Mouse (Mus musculus) CH12.LX (cell line): ENCODE results near the gene Lsp1. TPM values are rescaled to one million over a fixed set of nuclear protein-coding genes. Genes with fewer than 3 reads are reported as not detected.

Source experiments
- DNase-seq: peaks from one replicate; pipeline ENCODE4 v3.0.0-alpha.2; 2013; ENCODE audit errors: extremely low read depth
- H3K27ac ChIP-seq: 2 replicates; pipeline ENCODE4 v1.5.1; 2012; ENCODE audit warnings: low read depth, mild to moderate bottlenecking, control low read depth, moderate library complexity; ENCODE audit not compliant: insufficient read depth
- H3K27me3 ChIP-seq: replicated peaks from 2 replicates; pipeline ENCODE3; 2012; ENCODE audit warnings: inconsistent platforms
- H3K36me3 ChIP-seq, 2 experiments: replicated peaks in 1 of 2; 2 replicates each; pipeline versions ENCODE3 to v1.6.1; 2012; ENCODE audit warnings: inconsistent platforms in 1 of 2, low read length in 1 of 2, mild to moderate bottlenecking in 1 of 2, mixed read lengths in 1 of 2, moderate library complexity in 1 of 2; ENCODE audit not compliant: control insufficient read depth in 1 of 2, insufficient read depth in 1 of 2
- H3K4me1 ChIP-seq, 2 experiments: 2 replicates each; pipeline ENCODE4 v1.6.1; 2012; ENCODE audit warnings: inconsistent platforms in 1 of 2, moderate library complexity in 1 of 2; ENCODE audit not compliant: insufficient read depth in 2 of 2, control insufficient read depth in 1 of 2
- H3K4me2 ChIP-seq: 2 replicates; pipeline ENCODE4 v1.6.1; 2012; ENCODE audit warnings: low read depth, mild to moderate bottlenecking, control low read depth; ENCODE audit not compliant: poor library complexity, insufficient read depth, severe bottlenecking
- H3K4me3 ChIP-seq, 3 experiments: fragments of 150-350 bp in 1 of 3; sonication (generic) in 1 of 3; replicated peaks in 1 of 3; 2 replicates each; pipeline versions ENCODE3 to v1.5.1; 2011 to 2012; ENCODE audit warnings: low read depth in 2 of 3, low read length in 2 of 3, mild to moderate bottlenecking in 2 of 3, moderate library complexity in 2 of 3, control low read depth in 1 of 3, improper control_type of control experiment in 1 of 3, inconsistent platforms in 1 of 3, mixed read lengths in 1 of 3; ENCODE audit not compliant: poor library complexity in 1 of 3
- H3K79me2 ChIP-seq: replicated peaks from 2 replicates; pipeline ENCODE4 v1.6.1; 2012; ENCODE audit warnings: mild to moderate bottlenecking, moderate library complexity; ENCODE audit not compliant: control insufficient read depth, poor library complexity, insufficient read depth, severe bottlenecking; ENCODE audit errors: extremely low read depth
- H3K9ac ChIP-seq: 2 replicates; pipeline ENCODE4 v1.6.1; 2012; ENCODE audit warnings: low read depth, mild to moderate bottlenecking, control low read depth, moderate library complexity; ENCODE audit not compliant: insufficient read depth
- H3K9me3 ChIP-seq: replicated peaks from 2 replicates; pipeline ENCODE3; 2012; ENCODE audit warnings: low read length, inconsistent platforms, mixed read lengths
- E2F4 ChIP-seq: IDR thresholded peaks from 2 replicates; pipeline ENCODE4 v1.6.1; 2011; ENCODE audit warnings: low read depth, low read length, improper control_type of control experiment; ENCODE audit not compliant: insufficient replicate concordance
- ELF1 ChIP-seq: IDR thresholded peaks from 2 replicates; pipeline ENCODE4 v1.6.1; 2014; ENCODE audit warnings: low read depth, mild to moderate bottlenecking, inconsistent platforms, low read length, improper control_type of control experiment
- ETS1 ChIP-seq: conservative IDR thresholded peaks from 2 replicates; pipeline ENCODE4 v1.6.1; 2012; ENCODE audit warnings: low read depth, mild to moderate bottlenecking, inconsistent platforms, low read length, improper control_type of control experiment, moderate library complexity
- HCFC1 ChIP-seq: IDR thresholded peaks from 2 replicates; pipeline ENCODE4 v1.6.1; 2012; ENCODE audit warnings: low read depth, mild to moderate bottlenecking, inconsistent platforms, low read length, improper control_type of control experiment
- JUN ChIP-seq: IDR thresholded peaks from 2 replicates; pipeline ENCODE4 v1.6.1; 2011; ENCODE audit warnings: low read depth, mild to moderate bottlenecking, low read length, improper control_type of control experiment, moderate library complexity; ENCODE audit not compliant: insufficient read depth
- KAT2A ChIP-seq: IDR thresholded peaks from 2 replicates; pipeline ENCODE4 v1.6.1; 2012; ENCODE audit warnings: low read length, improper control_type of control experiment, inconsistent platforms; ENCODE audit not compliant: insufficient replicate concordance
- MAX ChIP-seq: IDR thresholded peaks from 2 replicates; pipeline ENCODE4 v1.6.1; 2011; ENCODE audit warnings: low read length, improper control_type of control experiment
- MXI1 ChIP-seq: IDR thresholded peaks from 2 replicates; pipeline ENCODE4 v1.6.1; 2011; ENCODE audit warnings: mild to moderate bottlenecking, low read depth, low read length, improper control_type of control experiment
- MYC ChIP-seq: IDR thresholded peaks from 2 replicates; pipeline ENCODE4 v1.6.1; 2011; ENCODE audit warnings: low read depth, mild to moderate bottlenecking, improper control_type of control experiment, low read length
- NRF1 ChIP-seq: IDR thresholded peaks from 2 replicates; pipeline ENCODE4 v1.6.1; 2014; ENCODE audit warnings: low read depth, mild to moderate bottlenecking, inconsistent platforms, low read length, improper control_type of control experiment, moderate library complexity
- PAX5 ChIP-seq: IDR thresholded peaks from 2 replicates; pipeline ENCODE4 v1.6.1; 2012; ENCODE audit warnings: low read length, inconsistent platforms, mixed read lengths
- POLR2A ChIP-seq: IDR thresholded peaks from 2 replicates; pipeline ENCODE4 v1.6.1; 2011; ENCODE audit warnings: low read depth, mild to moderate bottlenecking, improper control_type of control experiment, low read length
- RAD21 ChIP-seq: IDR thresholded peaks from 2 replicates; pipeline ENCODE4 v1.6.1; 2011; ENCODE audit warnings: low read depth, mild to moderate bottlenecking, low read length, improper control_type of control experiment, moderate library complexity
- RCOR1 ChIP-seq: conservative IDR thresholded peaks from 2 replicates; pipeline ENCODE4 v1.6.1; 2012; ENCODE audit warnings: low read depth, mild to moderate bottlenecking, inconsistent platforms, low read length, improper control_type of control experiment
- SIN3A ChIP-seq: IDR thresholded peaks from 2 replicates; pipeline ENCODE4 v1.6.1; 2012; ENCODE audit warnings: low read length, improper control_type of control experiment, inconsistent platforms
- TBP ChIP-seq: conservative IDR thresholded peaks from 2 replicates; pipeline ENCODE4 v1.6.1; 2011; ENCODE audit warnings: low read depth, low read length, improper control_type of control experiment
- USF2 ChIP-seq: conservative IDR thresholded peaks from 2 replicates; pipeline ENCODE4 v1.6.1; 2011; ENCODE audit warnings: low read depth, low read length, improper control_type of control experiment
- ZC3H11A ChIP-seq: IDR thresholded peaks from 2 replicates; pipeline ENCODE4 v1.6.1; 2012; ENCODE audit warnings: low read depth, mild to moderate bottlenecking, inconsistent platforms, low read length, improper control_type of control experiment
- dilution Hi-C: fragments of 300-500 bp; cut with MboI; formaldehyde crosslinking; loops from 2 replicates; pipeline ENCODE4 v1.14.3; 2020; ENCODE audit warnings: low sequenced_read_pairs; ENCODE audit not compliant: extremely low pct_unique_long_range_greater_than_20kb, extremely low pct_ligation_motif_present
- in situ Hi-C: fragments of 300-500 bp; cut with MboI; formaldehyde crosslinking; loops from 3 replicates; pipeline ENCODE4 v1.14.3; 2019; ENCODE audit warnings: low sequenced_read_pairs, low pct_ligation_motif_present, low pct_unique_long_range_greater_than_20kb, mixed read lengths
- polyA plus RNA-seq: library from polyadenylated mRNA; unstranded; fragments of >175 nt; gene quantifications from 2 replicates; pipeline ENCODE4 v1.2.1, GENCODE M21; 2012; ENCODE audit warnings: low read depth; ENCODE audit not compliant: insufficient read length
- total RNA-seq, 2 experiments: library from RNA; depleted of rRNA; stranded (reverse); fragments of 300-350 nt in 1 of 2; fragments of >200 nt in 1 of 2; gene quantifications; 2 replicates each; pipeline ENCODE4 v1.2.3; 2012 to 2014

The Lsp1 gene
- total and polyA plus RNA-seq, 3 experiments: 364 to 715 (median 367) TPM

GRCm38 (mm10) chr7:142431106-142431505, 29.5 kb upstream of the Lsp1 start:
- Histone ChIP-seq H3K4me1 (peaks cover 6 to 17% of the 10 kb centered on the region in 2 experiments), H3K9me3 (no peaks in the 10 kb centered on the region), H3K4me2 (no peak overlapping the region), H3K79me2 (no peaks in the 10 kb centered on the region), H3K27me3 (peaks cover 13% of the 10 kb centered on the region), H3K36me3 (no peaks in the 10 kb centered on the region), H3K9ac (no peak overlapping the region), H3K27ac (no peak overlapping the region), H3K4me3 (no peak overlapping the region)
- in situ Hi-C loops (no loop called here), dilution Hi-C loops (no loop called here)
- TF ChIP-seq RAD21 (no peak), HCFC1 (no peak), NRF1 (no peak), JUN (no peak)
- DNase-seq: no peak

- Histone ChIP-seq H3K9me3 (no peaks in the 10 kb centered on the region), H3K36me3 (no peaks in the 10 kb centered on the region), H3K4me1 (peaks cover 0 to under 1% of the 10 kb centered on the region in 2 experiments; a peak in 2 of 4 replicates), H3K27me3 (peaks cover 15% of the 10 kb centered on the region), H3K4me3 (no peak overlapping the region), H3K4me2 (no peak overlapping the region), H3K27ac (no peak overlapping the region), H3K79me2 (no peaks in the 10 kb centered on the region), H3K9ac (no peak overlapping the region)
- DNase-seq: no peak
- no peak for TF ChIP-seq USF2
- TF ChIP-seq NRF1: no peak
- no peak for TF ChIP-seq ZC3H11A
- no peak for TF ChIP-seq MYC
- no peak for TF ChIP-seq TBP
- TF ChIP-seq ELF1: no peak
- TF ChIP-seq ETS1: no peak
- TF ChIP-seq SIN3A: no peak
- no peak for TF ChIP-seq MAX
- no peak for TF ChIP-seq POLR2A
- no peak for TF ChIP-seq RCOR1
- TF ChIP-seq KAT2A: no peak
- TF ChIP-seq PAX5: no peak
- no peak for TF ChIP-seq E2F4
- TF ChIP-seq MXI1: no peak
- dilution Hi-C loops: no loop called here
- in situ Hi-C loops: no loop called here
Measured at GRCm38 (mm10) chr7:142433623-142434022, 27.0 kb upstream of the Lsp1 start.
